ENCODE assay signal across 8 mouse cellular contexts in genomic region chr10:18317961-18318915, GRCm38 (mm10). TPM values are rescaled to one million over a fixed set of nuclear protein-coding genes. Genes with fewer than 3 reads are reported as not detected.
A peak's percentile ranks its signal among the peaks of the same experiment; 100 is the strongest.
DNase-seq lines count a peak whose midpoint lies in the region; ATAC-seq and TF ChIP-seq lines count a peak whose summit lies in the region.

No protein-coding gene starts in this region.

- peak overlapping the region; percentile 98 for H3K4me2 ChIP-seq in hindbrain, embryonic 14.5 days (replicated peaks)
- H3K4me2 ChIP-seq in limb, embryonic 11.5 days (ENCODE audit: low read depth, severe bottlenecking), result peak overlapping the region; percentile 76
- peak overlapping the region; percentile 92 for H3K4me2 ChIP-seq in midbrain, embryonic 11.5 days

- TF ChIP-seq CTCF in gastrocnemius, adult 2 months (IDR thresholded peaks at IDR 0.05), result peak; percentile 18; the same call in 1 of the 2 replicates

- no peaks in the 10 kb centered on the region for H3K36me3 ChIP-seq in hindbrain, embryonic 14.5 days (replicated peaks; ENCODE audit: control insufficient read depth, insufficient read depth)
- H3K36me3 ChIP-seq in limb, embryonic 11.5 days (ENCODE audit: control insufficient read depth, insufficient read depth, low read length), result no peaks in the 10 kb centered on the region
- H3K36me3 ChIP-seq in midbrain, embryonic 11.5 days (ENCODE audit: control insufficient read depth, insufficient read depth, low read length), result no peaks in the 10 kb centered on the region

- H3K27ac ChIP-seq in gastrocnemius, adult 2 months, result peak overlapping the region; percentile 70
- peak overlapping the region; percentile 64 for H3K27ac ChIP-seq in hindbrain, embryonic 14.5 days
- H3K27ac ChIP-seq in limb, embryonic 11.5 days (replicated peaks; ENCODE audit: low read depth, low read length), result peak overlapping the region; percentile 72
- H3K27ac ChIP-seq in midbrain, embryonic 11.5 days (ENCODE audit: low read depth, low read length), result peak overlapping the region; percentile 45

- intact Hi-C loops in gastrocnemius, adult 2 months (cut with DNase I), result no loop called here

- no peaks in the 10 kb centered on the region for H3K27me3 ChIP-seq in hindbrain, embryonic 14.5 days (ENCODE audit: control insufficient read depth, insufficient read depth, low read length)
- no peaks in the 10 kb centered on the region for H3K27me3 ChIP-seq in limb, embryonic 11.5 days (ENCODE audit: control insufficient read depth, insufficient read depth, low read length)
- no peaks in the 10 kb centered on the region; the same call in 1 of the 2 replicates for H3K27me3 ChIP-seq in midbrain, embryonic 11.5 days (ENCODE audit: control insufficient read depth, insufficient read depth, low read length)

- ATAC-seq in hindbrain, embryonic 14.5 days (ENCODE audit: low FRiP score), result peak; percentile 78
- ATAC-seq in limb, embryonic 11.5 days (ENCODE audit: insufficient number of reproducible peaks, low FRiP score, low TSS enrichment, low read depth), result peak; percentile 86
- peak; percentile 82 for ATAC-seq in midbrain, embryonic 11.5 days (ENCODE audit: low FRiP score)

- 2% methylated on average over 71 of the region's 89 CpGs for WGBS in hindbrain, embryonic 14.5 days
- 2% methylated on average over 59 of the region's 89 CpGs for WGBS in limb, embryonic 11.5 days
- 3% methylated on average over 47 of the region's 89 CpGs for WGBS in midbrain, embryonic 11.5 days

- H3K9me3 ChIP-seq in hindbrain, embryonic 14.5 days (ENCODE audit: control insufficient read depth, low read length), result no peaks in the 10 kb centered on the region
- H3K9me3 ChIP-seq in limb, embryonic 11.5 days (ENCODE audit: control insufficient read depth, low read length), result no peaks in the 10 kb centered on the region
- no peaks in the 10 kb centered on the region for H3K9me3 ChIP-seq in midbrain, embryonic 11.5 days (ENCODE audit: control insufficient read depth, low read length)

- H3K4me1 ChIP-seq in hindbrain, embryonic 14.5 days (replicated peaks; ENCODE audit: control insufficient read depth, insufficient read depth, low read length), result peaks cover 5% of the 10 kb centered on the region
- no peaks in the 10 kb centered on the region; the same call in 1 of the 2 replicates for H3K4me1 ChIP-seq in limb, embryonic 11.5 days (ENCODE audit: control insufficient read depth, insufficient read depth, low read length)
- H3K4me1 ChIP-seq in midbrain, embryonic 11.5 days (ENCODE audit: control insufficient read depth, insufficient read depth, low read length), result peaks cover 12% of the 10 kb centered on the region

- H3K4me3 ChIP-seq in gastrocnemius, adult 2 months, result peak overlapping the region; percentile 91
- peak overlapping the region; percentile 86 for H3K4me3 ChIP-seq in hindbrain, embryonic 14.5 days (replicated peaks; ENCODE audit: low read length)
- H3K4me3 ChIP-seq in limb, embryonic 11.5 days (ENCODE audit: low read depth, low read length), result peak overlapping the region; percentile 88
- H3K4me3 ChIP-seq in midbrain, embryonic 11.5 days (ENCODE audit: low read depth, low read length), result peak overlapping the region; percentile 81

- H3K9ac ChIP-seq in hindbrain, embryonic 14.5 days, result peak overlapping the region; percentile 84
- peak overlapping the region; percentile 96 for H3K9ac ChIP-seq in limb, embryonic 11.5 days (ENCODE audit: low read length)
- H3K9ac ChIP-seq in midbrain, embryonic 11.5 days (ENCODE audit: low read length), result peak overlapping the region; percentile 96

- DNase-seq in Muller cell, postnatal 12 days (ENCODE audit: inconsistent ontology term), result peak; percentile 83
- DNase-seq in brain, adult 2 months (ENCODE audit: low read depth, low spot score), result peak; percentile 10
- peak; percentile 74 for DNase-seq in gastrocnemius, adult 2 months
- DNase-seq in hindbrain, embryonic 14.5 days (ENCODE audit: low spot score), result peak; percentile 48
- peak; percentile 83 for DNase-seq in limb, embryonic 11.5 days (ENCODE audit: low spot score)
- DNase-seq in midbrain, embryonic 11.5 days (ENCODE audit: low spot score, missing footprints), result peak; percentile 95
- peak; percentile 7 to 14 for DNase-seq in spleen, postnatal 36 days (ENCODE audit: low spot score in 2 of 2)
- DNase-seq in adipocyte (ENCODE audit: low spot score), result no peak

RNA-seq across cellular contexts. Expression of gene Nhsl1, which starts 0.5 kb away (rescaled TPM):
- 1 to 10 TPM; 4.6 to 7.0 TPM for total RNA-seq in gastrocnemius, adult 2 months (2021)
- polyA plus RNA-seq in hindbrain, embryonic 14.5 days (2014; fragmentation: Nextera tagmentation; extraction: Ambion mirVana), result 17.7 and 17.8 TPM in 2 replicates
- polyA plus RNA-seq in limb, embryonic 11.5 days (2014; fragmentation: Nextera tagmentation; extraction: Ambion mirVana), result 8.6 and 9.9 TPM in 2 replicates
- 14.6 and 15.3 TPM in 2 replicates for polyA plus RNA-seq in midbrain, embryonic 11.5 days (2014; fragmentation: Nextera tagmentation; extraction: Ambion mirVana)
